Mouse (Mus musculus) embryo, embryonic 11.5 days (tissue): ENCODE measurements around the gene Evi5.

ENCODE experiments used
- DNase-seq: peaks from one replicate; pipeline ENCODE4 v3.0.0-alpha.2; 2012; ENCODE audit warnings: low read depth, low spot score

Evi5 gene

DNA sequence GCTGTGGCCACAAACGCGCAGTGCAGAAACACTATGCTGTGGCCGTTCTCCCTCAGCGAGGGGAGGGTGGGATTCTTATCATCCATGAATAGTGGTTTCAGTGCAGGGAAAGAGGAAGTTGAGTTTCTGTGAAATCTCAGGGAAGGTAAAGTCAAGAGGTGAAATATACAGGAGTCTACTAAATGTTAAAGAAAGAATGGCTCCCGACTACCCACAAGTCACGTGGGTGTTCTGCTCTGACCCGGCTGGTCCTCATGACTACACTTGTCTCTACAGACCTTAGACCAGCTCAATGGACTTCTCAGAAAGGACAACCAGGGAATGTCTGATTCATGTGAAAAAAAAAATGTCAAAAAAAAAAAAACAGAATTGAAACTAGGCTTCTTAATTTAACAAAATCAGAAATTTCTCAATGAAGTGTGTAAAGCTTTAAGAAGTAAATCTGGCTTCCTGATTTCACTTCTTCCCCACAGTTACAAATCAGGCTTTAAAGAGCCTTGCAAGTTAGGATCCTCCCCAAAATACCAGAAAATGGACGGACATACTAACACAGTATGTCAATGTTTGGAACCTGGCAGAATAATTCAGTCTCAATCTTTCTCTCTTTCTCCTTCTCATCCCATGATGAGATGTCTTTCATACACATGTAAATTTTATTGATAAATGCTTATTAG lies 166.6 kb downstream of the Evi5 start:
- no peak for DNase-seq

- DNase-seq: no peak
These were observed 168.6 kb downstream of the Evi5 start for GRCm38 (mm10) chr5:107706262-107706661.

DNA sequence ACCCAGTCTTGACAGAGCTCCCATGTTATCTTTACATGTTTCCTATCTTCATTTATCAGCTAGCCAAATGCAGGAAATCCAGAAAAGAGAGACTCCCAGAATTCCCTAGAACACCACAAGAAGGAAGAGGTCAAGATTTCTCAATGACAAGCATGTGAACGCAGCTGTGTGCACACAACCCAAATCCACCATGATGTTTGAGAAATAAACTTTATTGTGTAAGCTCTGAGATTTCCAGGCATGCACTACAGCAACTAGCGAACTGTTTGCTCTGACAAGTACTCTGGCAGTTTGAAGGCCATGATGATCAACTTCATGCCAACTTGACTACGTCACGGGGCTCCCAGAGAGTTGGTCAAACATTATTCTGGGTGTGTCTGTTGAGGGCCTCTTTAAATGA lies 169.2 kb downstream of the Evi5 start:
- DNase-seq: no peak

DNA sequence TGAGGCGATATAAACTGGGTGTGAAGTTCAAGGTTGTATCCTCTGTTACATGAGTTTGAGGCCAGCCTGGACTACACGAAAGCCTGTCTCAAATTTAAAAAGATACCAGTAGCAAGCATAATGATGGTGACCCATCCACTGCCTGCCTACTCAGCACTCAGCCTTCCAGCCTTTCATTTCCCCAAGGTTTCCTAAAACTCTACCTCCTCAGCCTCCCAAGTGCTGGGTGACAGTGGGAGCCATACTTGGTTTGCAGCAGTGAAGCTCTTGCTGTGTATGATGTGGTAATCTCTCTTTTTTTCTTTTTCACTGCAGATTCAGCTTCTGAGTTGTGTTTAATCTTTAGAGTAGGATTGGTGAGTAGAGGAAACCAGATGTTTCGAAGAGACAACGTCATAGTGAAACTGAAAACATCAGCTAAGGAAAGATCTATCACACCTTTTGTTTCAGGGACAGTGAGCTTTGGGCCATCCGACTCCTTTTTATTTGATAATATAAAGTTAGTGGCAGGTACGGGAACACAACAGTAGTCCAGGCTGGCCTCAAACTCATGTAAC lies 171.6 kb downstream of the Evi5 start:
- DNase-seq: no peak

- DNase-seq: no peak
These were observed 173.2 kb downstream of the Evi5 start for GRCm38 (mm10) chr5:107701658-107702057.

DNA sequence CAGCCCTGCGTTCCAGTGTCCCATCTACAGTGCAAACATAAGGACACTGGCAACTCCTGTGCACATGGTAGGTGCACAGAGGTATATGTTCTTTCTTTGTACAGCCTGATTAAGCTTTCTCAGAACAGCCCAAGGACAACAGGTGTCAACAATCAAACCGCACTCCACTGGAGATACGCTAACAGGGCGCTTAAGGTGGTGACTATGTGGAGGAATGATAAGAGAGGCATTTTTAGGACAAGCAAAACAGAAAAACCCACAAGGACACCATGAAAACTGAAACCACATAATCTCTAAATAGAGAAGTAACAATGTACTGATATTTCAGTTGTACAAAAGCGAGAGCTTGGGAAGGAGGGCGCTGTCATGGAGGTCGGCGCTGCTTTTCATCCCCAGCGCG lies 174.0 kb downstream of the Evi5 start:
- DNase-seq: no peak

- DNase-seq: no peak
These were observed 176.0 kb downstream of the Evi5 start for GRCm38 (mm10) chr5:107698888-107699287.

DNA sequence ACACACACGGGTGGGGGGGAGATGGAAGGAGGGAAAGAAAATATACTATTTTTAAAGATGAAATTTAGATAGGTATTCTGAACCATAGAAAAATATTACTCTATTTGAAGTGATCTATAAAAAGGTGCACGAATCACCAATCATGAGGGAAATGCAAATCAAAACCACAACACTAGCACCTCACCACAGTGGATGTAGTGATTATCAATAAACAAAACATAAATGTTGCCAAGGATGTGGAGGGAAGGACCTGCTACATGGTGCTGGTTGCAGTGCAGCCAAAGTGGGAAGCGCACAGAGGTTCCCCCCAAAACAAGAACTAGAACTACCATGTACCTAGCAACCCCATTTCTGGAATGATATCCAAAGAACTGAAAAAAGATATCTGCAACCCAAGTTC lies 179.9 kb downstream of the Evi5 start:
- no peak for DNase-seq
